Mouse (Mus musculus) stomach, embryonic 16.5 days (tissue): Measurements from ENCODE around the gene 4930563M21Rik. TPM values are rescaled to one million over a fixed set of nuclear protein-coding genes. Genes with fewer than 3 reads are reported as not detected.
"Not testable (repeated sequence)": the region's sequence is repeated elsewhere in the genome, so short reads cannot be mapped to it uniquely, and the experiment has no call there.

Experiments
- ATAC-seq: fragments of 200-750 bp; cut with Nextera tagmentation; 2 replicates; pipeline ENCODE4 v1.8.0; 2017; ENCODE audit warnings: moderate number of reproducible peaks, moderate TSS enrichment; ENCODE audit not compliant: insufficient read depth, low FRiP score
- H3K27ac ChIP-seq: fragments of 300-500 bp; sonication (generic); 2 replicates; pipeline ENCODE4 v1.5.1; 2014; ENCODE audit warnings: low read length
- H3K27me3 ChIP-seq: fragments of 300-500 bp; sonication (generic); 2 replicates; pipeline ENCODE4 v1.6.1; 2014; ENCODE audit warnings: low read length, control low read depth, mixed read lengths; ENCODE audit not compliant: control insufficient read depth, insufficient read depth
- H3K36me3 ChIP-seq: fragments of 300-500 bp; sonication (generic); 2 replicates; pipeline ENCODE4 v1.6.1; 2014; ENCODE audit warnings: low read length; ENCODE audit not compliant: control insufficient read depth, insufficient read depth
- H3K4me1 ChIP-seq: fragments of 300-500 bp; sonication (generic); 2 replicates; pipeline ENCODE4 v1.6.1; 2014; ENCODE audit warnings: low read length, control low read depth, mixed read lengths; ENCODE audit not compliant: control insufficient read depth, insufficient read depth
- H3K4me2 ChIP-seq: fragments of 300-500 bp; sonication (generic); 2 replicates; pipeline ENCODE4 v1.6.1; 2014; ENCODE audit warnings: low read depth, low read length, mixed read lengths
- H3K4me3 ChIP-seq: fragments of 300-500 bp; sonication (generic); replicated peaks from 2 replicates; pipeline ENCODE4 v1.5.1; 2014; ENCODE audit warnings: mild to moderate bottlenecking, low read length
- H3K9ac ChIP-seq: fragments of 300-500 bp; sonication (generic); 2 replicates; pipeline ENCODE4 v1.6.1; 2014; ENCODE audit warnings: low read length
- H3K9me3 ChIP-seq: fragments of 300-500 bp; sonication (generic); replicated peaks from 2 replicates; pipeline ENCODE4 v1.6.1; 2016; ENCODE audit warnings: low read length, control low read depth; ENCODE audit not compliant: control insufficient read depth
- WGBS: fragments of 180-500 bp; shearing (Covaris S2); extraction: QIAGEN DNeasy Blood & Tissue Kit; methylation state at CpG from one replicate; pipeline ENCODE4 v1.1.7; 2014; 5-methylcytosine and 5-hydroxymethylcytosine counted together
- polyA plus RNA-seq: library from polyadenylated mRNA; unstranded; fragments of >200 nt; fragmentation: Nextera tagmentation; extraction: Ambion mirVana; gene quantifications from 2 replicates; pipeline ENCODE4 v1.2.1, GENCODE M21; 2015

4930563M21Rik gene
- polyA plus RNA-seq = not detected in 2 replicates

- Histone ChIP-seq H3K4me1 (no peaks in the 10 kb centered on the region), H3K4me2 (no peak within 1 kb of the TSS), H3K27me3 (no peaks in the 10 kb centered on the region), H3K27ac (no peak within 1 kb of the TSS), H3K4me3 (no peak within 1 kb of the TSS), H3K9me3 (no peaks in the 10 kb centered on the region), H3K9ac (no peak within 1 kb of the TSS), H3K36me3 (no peaks in the 10 kb centered on the region)
- 73% methylated on average over 4 of the region's 4 CpGs for WGBS
- no peak for ATAC-seq
Observed at GRCm38 (mm10) chr9:56010450-56010849, at the start of gene 4930563M21Rik. Gene 4930563M21Rik (minus strand): TSS chr9:56010550.

- no peak for ATAC-seq
- 91% methylated on average over 6 of the region's 6 CpGs for WGBS
- Histone ChIP-seq H3K9me3 (no peaks in the 10 kb centered on the region), H3K4me1 (no peaks in the 10 kb centered on the region), H3K36me3 (peaks cover 21% of the 10 kb centered on the region), H3K4me3 (no peak overlapping the region), H3K4me2 (no peak overlapping the region), H3K9ac (no peak overlapping the region), H3K27ac (no peak overlapping the region), H3K27me3 (no peaks in the 10 kb centered on the region)
Observed at GRCm38 (mm10) chr9:56056147-56056546, 45.8 kb upstream of the 4930563M21Rik start.

- ATAC-seq = no peak
- H3K4me3 ChIP-seq = no peak overlapping the region
- no peaks in the 10 kb centered on the region for H3K9me3 ChIP-seq
- H3K4me1 ChIP-seq = no peaks in the 10 kb centered on the region
- H3K36me3 ChIP-seq = peaks cover 17% of the 10 kb centered on the region
- H3K4me2 ChIP-seq = no peak overlapping the region
- H3K9ac ChIP-seq = no peak overlapping the region
- no peak overlapping the region for H3K27ac ChIP-seq
- 77% methylated on average over 3 of the region's 3 CpGs for WGBS
- no peaks in the 10 kb centered on the region for H3K27me3 ChIP-seq
Observed at GRCm38 (mm10) chr9:56053796-56054195, 43.4 kb upstream of the 4930563M21Rik start.

- H3K9me3 ChIP-seq = no peaks in the 10 kb centered on the region
- under 1% methylated on average over 16 of the region's 16 CpGs for WGBS
Observed at GRCm38 (mm10) chr9:56042181-56042621, 31.9 kb upstream of the 4930563M21Rik start.

GRCm38 (mm10) chr9:56041372-56042180 is 31.2 kb upstream of the 4930563M21Rik start, which contains the start of gene Rcn2:
Gene Rcn2 (plus strand): TSS chr9:56041845.
- H3K36me3 ChIP-seq = peaks cover 4% of the 10 kb centered on the region; the same call in 1 of the 2 replicates
- peak within 1 kb of the TSS; percentile 93 for H3K27ac ChIP-seq
- no peaks in the 10 kb centered on the region for H3K27me3 ChIP-seq
- peaks cover 10% of the 10 kb centered on the region for H3K4me1 ChIP-seq
- peak; percentile 100 for ATAC-seq
- peak within 1 kb of the TSS; percentile 79 for H3K4me2 ChIP-seq
- peak within 1 kb of the TSS; percentile 73 for H3K4me3 ChIP-seq
- under 1% methylated on average over 49 of the region's 49 CpGs for WGBS
- no peaks in the 10 kb centered on the region for H3K9me3 ChIP-seq
- H3K9ac ChIP-seq = peak within 1 kb of the TSS; percentile 97

More at GRCm38 (mm10) chr9:56042181-56042621, 31.9 kb upstream of the 4930563M21Rik start:
- no peaks in the 10 kb centered on the region for H3K27me3 ChIP-seq
- H3K9ac ChIP-seq = peak overlapping the region; percentile 97
- H3K4me3 ChIP-seq = peak overlapping the region; percentile 73
- ATAC-seq = no peak
- H3K4me2 ChIP-seq = peak overlapping the region; percentile 79
- peaks cover 10% of the 10 kb centered on the region for H3K4me1 ChIP-seq
- H3K27ac ChIP-seq = peak overlapping the region; percentile 93
- H3K36me3 ChIP-seq = peaks cover 4% of the 10 kb centered on the region; the same call in 1 of the 2 replicates

GRCm38 (mm10) chr9:56032219-56032618 is 21.9 kb upstream of the 4930563M21Rik start:
- WGBS = 60% methylated on average over 3 of the region's 3 CpGs
- H3K36me3 ChIP-seq = no peaks in the 10 kb centered on the region
- H3K9me3 ChIP-seq = no peaks in the 10 kb centered on the region
- H3K9ac ChIP-seq = no peak overlapping the region
- H3K4me1 ChIP-seq = no peaks in the 10 kb centered on the region
- H3K27me3 ChIP-seq = no peaks in the 10 kb centered on the region
- ATAC-seq = no peak
- no peak overlapping the region for H3K27ac ChIP-seq
- no peak overlapping the region for H3K4me3 ChIP-seq
- no peak overlapping the region for H3K4me2 ChIP-seq

- no peak overlapping the region for H3K4me3 ChIP-seq
- H3K27ac ChIP-seq = no peak overlapping the region
- WGBS = 82% methylated on average over 16 of the region's 16 CpGs
- H3K27me3 ChIP-seq = no peaks in the 10 kb centered on the region
- H3K4me2 ChIP-seq = no peak overlapping the region
- H3K9me3 ChIP-seq = no peaks in the 10 kb centered on the region
- no peak overlapping the region for H3K9ac ChIP-seq
- H3K4me1 ChIP-seq = no peaks in the 10 kb centered on the region
- ATAC-seq = no peak
- no peaks in the 10 kb centered on the region for H3K36me3 ChIP-seq
Observed at GRCm38 (mm10) chr9:56027292-56027691, 16.9 kb upstream of the 4930563M21Rik start.

GRCm38 (mm10) chr9:56024772-56025171 is 14.4 kb upstream of the 4930563M21Rik start:
- no peaks in the 10 kb centered on the region for H3K9me3 ChIP-seq
- no peaks in the 10 kb centered on the region for H3K36me3 ChIP-seq
- no peaks in the 10 kb centered on the region for H3K27me3 ChIP-seq
- ATAC-seq = no peak
- no peak overlapping the region for H3K9ac ChIP-seq
- H3K4me3 ChIP-seq = no peak overlapping the region
- WGBS = 51% methylated on average over 2 of the region's 2 CpGs
- H3K4me1 ChIP-seq = no peaks in the 10 kb centered on the region
- H3K27ac ChIP-seq = no peak overlapping the region
- H3K4me2 ChIP-seq = no peak overlapping the region

GRCm38 (mm10) chr9:56004679-56005078 is 5.7 kb downstream of the 4930563M21Rik start:
- not testable (repeated sequence) for H3K4me2 ChIP-seq, ATAC-seq, H3K27ac ChIP-seq, H3K36me3 ChIP-seq, H3K4me1 ChIP-seq, H3K4me3 ChIP-seq, H3K9me3 ChIP-seq, H3K27me3 ChIP-seq, H3K9ac ChIP-seq
- WGBS = no CpG with 5 or more reads among the region's 2 CpGs
